Comparison of ENCODE assay signal across 25 mouse cellular contexts in the genomic region with DNA sequence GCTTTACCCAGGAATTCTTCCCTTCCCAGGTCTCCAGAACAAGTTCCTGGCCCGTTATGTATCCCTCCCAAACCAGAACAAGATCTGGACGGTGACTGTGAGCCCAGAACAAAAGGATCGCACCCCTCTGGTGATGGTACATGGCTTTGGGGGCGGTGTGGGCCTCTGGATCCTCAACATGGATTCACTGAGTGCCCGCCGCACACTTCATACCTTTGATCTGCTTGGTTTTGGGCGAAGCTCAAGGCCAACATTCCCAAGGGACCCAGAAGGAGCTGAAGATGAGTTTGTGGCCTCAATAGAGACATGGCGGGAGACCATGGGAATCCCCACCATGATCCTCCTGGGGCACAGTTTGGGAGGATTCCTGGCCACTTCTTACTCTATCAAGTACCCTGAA. TPM values are rescaled to one million over a fixed set of nuclear protein-coding genes. Genes with fewer than 3 reads are reported as not detected.
"Had no signal": no experiment of that assay in that cellular context is flagged by ENCODE, and none has a peak within 500 bp of the region (broad histone marks: within the 10 kb centered on the region; RNA-seq: fewer than 3 reads in every experiment).

No protein-coding gene starts in this region.

- H3K27ac ChIP-seq: midbrain, embryonic 10.5 days; midbrain, embryonic 12.5 days; neural tube, embryonic 13.5 days; neural tube, embryonic 15.5 days had no signal

- H3K9me3 ChIP-seq: midbrain, embryonic 10.5 days; midbrain, embryonic 12.5 days; neural tube, embryonic 13.5 days; neural tube, embryonic 15.5 days had no signal

- ATAC-seq: midbrain, embryonic 16.5 days had no signal

- H3K9ac ChIP-seq: lung, embryonic 14.5 days; midbrain, embryonic 12.5 days; neural tube, embryonic 13.5 days; neural tube, embryonic 15.5 days had no signal

- H3K4me2 ChIP-seq: lung, embryonic 14.5 days; midbrain, embryonic 12.5 days; neural tube, embryonic 13.5 days; neural tube, embryonic 15.5 days had no signal

- H3K4me3 ChIP-seq: midbrain, embryonic 10.5 days; midbrain, embryonic 12.5 days; myocyte; neural tube, embryonic 13.5 days; neural tube, embryonic 15.5 days had no signal

- H3K27me3 ChIP-seq: neural tube, embryonic 15.5 days had no signal

- DNase-seq: lung, adult 18-20 months; lung, embryonic 14.5 days; lung, postnatal 10 days; lung, postnatal 4 days; midbrain, embryonic 14.5 days; retina, postnatal 1 day; right cerebral cortex, adult 18-20 months; right cerebral cortex, postnatal 25 days; right cerebral cortex, postnatal 4 days; spleen, adult 18-20 months; thymus, adult 18-20 months; thymus, postnatal 25 days had no signal

RNA-seq across cellular contexts. Expression of a gene that starts 22.1 kb away (rescaled TPM):
- total RNA-seq: megakaryocyte-erythroid progenitor cell, adult 5-6 weeks had no signal
- polyA plus RNA-seq: lung, embryonic 14.5 days; lung, embryonic 16.5 days; midbrain, embryonic 10.5 days; midbrain, embryonic 12.5 days; midbrain, embryonic 14.5 days; midbrain, embryonic 16.5 days; myocyte; neural tube, embryonic 11.5 days; neural tube, embryonic 13.5 days; neural tube, embryonic 15.5 days; small intestine, adult 2 months; stomach, embryonic 14.5 days; stomach, embryonic 16.5 days; thymus, postnatal 0 days had no signal
